Comparison of ENCODE assay signal across 22 mouse cellular contexts in genomic region chr9:14909981-14910380, GRCm38 (mm10). TPM values are rescaled to one million over a fixed set of nuclear protein-coding genes. Genes with fewer than 3 reads are reported as not detected.
DNase-seq lines count a peak whose midpoint lies in the region; ATAC-seq lines count a peak whose summit lies in the region.
"Had no signal": no experiment of that assay in that cellular context is flagged by ENCODE, and none has a peak within 500 bp of the region (broad histone marks: within the 10 kb centered on the region; RNA-seq: fewer than 3 reads in every experiment).

No protein-coding gene starts in this region.

- H3K4me2 ChIP-seq in forebrain, embryonic 14.5 days (ENCODE audit: low read length), result no peak overlapping the region
- no peak overlapping the region for H3K4me2 ChIP-seq in forebrain, embryonic 11.5 days (ENCODE audit: low read depth, low read length, severe bottlenecking)
- no peak overlapping the region for H3K4me2 ChIP-seq in midbrain, embryonic 14.5 days (ENCODE audit: low read length)
- H3K4me2 ChIP-seq: liver, embryonic 13.5 days; lung, embryonic 15.5 days had no signal

- WGBS in forebrain, embryonic 14.5 days, result 27% methylated on average over 5 of the region's 5 CpGs
- WGBS in forebrain, embryonic 11.5 days, result 36% methylated on average over 5 of the region's 5 CpGs
- WGBS in midbrain, embryonic 14.5 days, result 17% methylated on average over 5 of the region's 5 CpGs

- no peak for ATAC-seq in forebrain, embryonic 14.5 days
- ATAC-seq in forebrain, embryonic 11.5 days (replicated peaks; ENCODE audit: low FRiP score), result no peak
- no peak; the same call in 1 of the 2 replicates for ATAC-seq in midbrain, embryonic 14.5 days (ENCODE audit: low FRiP score, low TSS enrichment)
- ATAC-seq: inflammation-experienced regulatory T-cells, adult 6 months had no signal

- H3K36me3 ChIP-seq in forebrain, embryonic 14.5 days (ENCODE audit: control insufficient read depth, insufficient read depth, low read length), result no peaks in the 10 kb centered on the region
- no peaks in the 10 kb centered on the region for H3K36me3 ChIP-seq in forebrain, embryonic 11.5 days (ENCODE audit: control insufficient read depth, insufficient read depth, low read length)
- H3K36me3 ChIP-seq in midbrain, embryonic 14.5 days (ENCODE audit: control insufficient read depth, insufficient read depth, low read length), result no peaks in the 10 kb centered on the region
- H3K36me3 ChIP-seq: liver, embryonic 13.5 days; lung, embryonic 15.5 days had no signal

- no peaks in the 10 kb centered on the region for H3K4me1 ChIP-seq in forebrain, embryonic 14.5 days (ENCODE audit: control insufficient read depth, insufficient read depth, low read length)
- H3K4me1 ChIP-seq in forebrain, embryonic 11.5 days (replicated peaks; ENCODE audit: control insufficient read depth, insufficient read depth, low read length), result 0 out of 2 replicates have a peak, but pooled peaks cover 3% of the 10 kb centered on the region
- H3K4me1 ChIP-seq in midbrain, embryonic 14.5 days (ENCODE audit: control insufficient read depth, insufficient read depth, low read length), result peaks cover 4% of the 10 kb centered on the region; the same call in 1 of the 2 replicates
- H3K4me1 ChIP-seq: liver, embryonic 13.5 days had no signal

- no peaks in the 10 kb centered on the region for H3K9me3 ChIP-seq in forebrain, embryonic 14.5 days (replicated peaks; ENCODE audit: control insufficient read depth, low read length)
- no peaks in the 10 kb centered on the region for H3K9me3 ChIP-seq in forebrain, embryonic 11.5 days (ENCODE audit: control insufficient read depth, low read length)
- H3K9me3 ChIP-seq in midbrain, embryonic 14.5 days (ENCODE audit: control insufficient read depth, low read length), result no peaks in the 10 kb centered on the region
- H3K9me3 ChIP-seq: liver, embryonic 13.5 days; lung, embryonic 15.5 days had no signal

- H3K9ac ChIP-seq in forebrain, embryonic 14.5 days (ENCODE audit: low read length), result no peak overlapping the region
- H3K9ac ChIP-seq in forebrain, embryonic 11.5 days (ENCODE audit: low read length), result no peak overlapping the region
- no peak overlapping the region for H3K9ac ChIP-seq in midbrain, embryonic 14.5 days (replicated peaks; ENCODE audit: low read length)
- H3K9ac ChIP-seq: liver, embryonic 13.5 days; lung, embryonic 15.5 days had no signal

- no peak overlapping the region for H3K4me3 ChIP-seq in forebrain, embryonic 14.5 days (ENCODE audit: low read depth, low read length)
- no peak overlapping the region for H3K4me3 ChIP-seq in forebrain, embryonic 11.5 days (ENCODE audit: low read depth, low read length)
- H3K4me3 ChIP-seq in midbrain, embryonic 14.5 days (replicated peaks; ENCODE audit: low read depth, low read length), result no peak overlapping the region
- H3K4me3 ChIP-seq: left cerebral cortex, adult 2 months; liver, embryonic 13.5 days; lung, embryonic 15.5 days had no signal

- DNase-seq in forebrain, embryonic 14.5 days (ENCODE audit: low spot score), result peak; percentile 23
- DNase-seq in forebrain, embryonic 11.5 days (ENCODE audit: low spot score), result no peak
- DNase-seq in thymus, postnatal 4 days, result peak; percentile 10
- DNase-seq in thymus, postnatal 25 days, result no peak
- peak; percentile 49 for DNase-seq in midbrain, embryonic 14.5 days
- DNase-seq in right cerebral cortex, adult 2 months (ENCODE audit: low spot score in 2 of 2), result no peak
- DNase-seq in right cerebral cortex, postnatal 10 days (ENCODE audit: low spot score in 2 of 2), result no peak
- no peak for DNase-seq in cerebellum, adult 11 months
- DNase-seq: adrenal gland, adult 8-10 months; cerebellum, adult 2 months; kidney, adult 8-10 months; kidney, postnatal 25 days; liver, embryonic 13.5 days; thymus, postnatal 36 days had no signal

- no peaks in the 10 kb centered on the region for H3K27me3 ChIP-seq in forebrain, embryonic 14.5 days (replicated peaks; ENCODE audit: control insufficient read depth, insufficient read depth, low read length)
- H3K27me3 ChIP-seq in forebrain, embryonic 11.5 days (ENCODE audit: control insufficient read depth, insufficient read depth, low read length), result no peaks in the 10 kb centered on the region
- H3K27me3 ChIP-seq in midbrain, embryonic 14.5 days (ENCODE audit: control insufficient read depth, insufficient read depth, low read length), result no peaks in the 10 kb centered on the region
- H3K27me3 ChIP-seq: CH12.LX; liver, embryonic 13.5 days; lung, embryonic 15.5 days had no signal

- no peak overlapping the region for H3K27ac ChIP-seq in forebrain, embryonic 14.5 days (ENCODE audit: low read depth, low read length)
- no peak overlapping the region for H3K27ac ChIP-seq in forebrain, embryonic 11.5 days (ENCODE audit: low read depth, low read length)
- no peak overlapping the region for H3K27ac ChIP-seq in midbrain, embryonic 14.5 days (replicated peaks; ENCODE audit: low read depth, low read length)
- H3K27ac ChIP-seq: left cerebral cortex, adult 2 months; liver, embryonic 13.5 days; lung, embryonic 15.5 days; stomach, postnatal 0 days had no signal

RNA-seq across cellular contexts. Expression of gene Izumo1r, which starts 6.2 kb away (rescaled TPM):
- not detected in 2 replicates for polyA plus RNA-seq in forebrain, embryonic 14.5 days (2014; fragmentation: Nextera tagmentation; extraction: Ambion mirVana)
- polyA plus RNA-seq in forebrain, embryonic 11.5 days (2014; fragmentation: Nextera tagmentation; extraction: Ambion mirVana), result not detected in 2 replicates
- not detected in 2 replicates for polyA plus RNA-seq in midbrain, embryonic 14.5 days (2014; fragmentation: Nextera tagmentation; extraction: Ambion mirVana)
- polyA plus RNA-seq: cerebellum, adult 2 months; cortical plate, adult 2 months; heart, postnatal 0 days; limb, embryonic 11.5 days; liver, embryonic 13.5 days; stomach, postnatal 0 days had no signal

RNA-seq across cellular contexts. Expression of gene Gpr83, which starts 50.0 kb away (rescaled TPM):
- polyA plus RNA-seq in forebrain, embryonic 14.5 days (2014; fragmentation: Nextera tagmentation; extraction: Ambion mirVana), result 0.72 and 1.7 TPM in 2 replicates
- polyA plus RNA-seq in forebrain, embryonic 11.5 days (2014; fragmentation: Nextera tagmentation; extraction: Ambion mirVana), result 0.20 and 0.47 TPM in 2 replicates
- 3.5 TPM in 2 replicates for polyA plus RNA-seq in midbrain, embryonic 14.5 days (2014; fragmentation: Nextera tagmentation; extraction: Ambion mirVana)
- polyA plus RNA-seq: heart, postnatal 0 days had no signal

Comparison
In these comparisons a context has a peak if more than half of its experiments do, and no peak if none do; other contexts are left out.
1. DNase-seq: peak in forebrain, embryonic 14.5 days (single experiment), thymus, postnatal 4 days (single experiment) and midbrain, embryonic 14.5 days (single experiment); none in forebrain, embryonic 11.5 days (single experiment), thymus, postnatal 25 days (single experiment), right cerebral cortex, adult 2 months (0 of 2), right cerebral cortex, postnatal 10 days (0 of 2) and cerebellum, adult 11 months (single experiment).